Mouse (Mus musculus): ENCODE measurements at regions not wholly inside any gene's neighbourhood (a gene's known extent, or its start where the extent isn't known, plus 50 kb on each side); places are given as distances from the start of the nearest gene placed in this dataset.

- DNase-seq = no peak
Measured at GRCm38 (mm10) chr14:47862556-47862955, 214.3 kb downstream of the Ktn1 start.

GRCm38 (mm10) chr14:47863067-47863466, 214.8 kb downstream of the Ktn1 start:
- DNase-seq = no peak

- DNase-seq = no peak
Measured at GRCm38 (mm10) chr14:47863701-47864100, 215.5 kb downstream of the Ktn1 start.

- no peak for DNase-seq
Measured at GRCm38 (mm10) chr14:47867017-47867416, 218.8 kb downstream of the Ktn1 start.

DNA sequence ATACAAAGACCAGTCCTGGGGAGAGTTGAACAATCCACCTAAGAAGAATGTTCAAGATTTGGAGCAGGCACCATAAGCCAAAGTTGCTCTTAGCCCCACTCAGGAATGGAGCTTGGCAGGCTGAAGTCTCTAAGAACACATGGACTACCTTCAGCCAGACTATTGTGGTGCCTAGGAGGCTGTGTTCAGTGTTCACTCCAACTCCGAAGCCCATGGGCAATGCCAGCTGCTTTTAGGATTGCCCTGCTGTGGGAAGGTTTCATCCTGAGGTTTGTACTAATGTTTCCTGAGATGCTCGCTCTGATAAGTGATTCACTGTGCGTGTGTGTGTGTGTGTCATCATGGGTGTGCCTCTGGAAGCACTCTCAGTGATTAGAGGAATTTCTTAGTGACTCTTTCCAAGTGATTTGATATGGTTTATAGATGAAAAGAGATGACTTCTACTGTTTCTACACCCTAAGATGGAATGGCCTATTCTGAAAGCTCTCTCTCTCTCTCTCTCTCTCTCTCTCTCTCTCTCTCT, 220.1 kb downstream of the Ktn1 start:
- DNase-seq = no peak

- no peak for DNase-seq
Measured at GRCm38 (mm10) chr14:47876585-47876984, 228.3 kb downstream of the Ktn1 start.

DNA sequence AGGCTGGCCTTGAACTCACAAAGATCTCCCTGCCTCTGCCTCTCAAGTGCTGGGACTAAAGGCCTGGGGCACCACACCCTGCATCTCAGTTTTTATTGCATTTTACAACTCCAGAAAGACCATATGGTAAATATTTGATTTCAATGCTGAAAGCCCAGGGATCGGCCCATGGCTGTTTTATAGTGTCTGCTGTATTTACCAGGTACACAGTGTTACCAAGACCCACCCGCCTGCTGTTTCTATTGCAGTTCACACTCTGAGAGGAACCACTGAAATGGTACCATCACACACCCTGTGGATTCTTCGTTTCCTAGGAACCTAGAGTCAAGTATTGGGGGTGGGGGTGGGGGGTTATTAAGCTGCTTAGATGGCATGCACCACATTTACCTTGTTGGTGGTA, 228.9 kb downstream of the Ktn1 start:
- DNase-seq = no peak

- no peak for DNase-seq
Measured at GRCm38 (mm10) chr14:47877771-47878443, 229.7 kb downstream of the Ktn1 start.

- DNase-seq = no peak
Measured at GRCm38 (mm10) chr14:47885326-47885725, 235.3 kb upstream of the Peli2 start.

DNA sequence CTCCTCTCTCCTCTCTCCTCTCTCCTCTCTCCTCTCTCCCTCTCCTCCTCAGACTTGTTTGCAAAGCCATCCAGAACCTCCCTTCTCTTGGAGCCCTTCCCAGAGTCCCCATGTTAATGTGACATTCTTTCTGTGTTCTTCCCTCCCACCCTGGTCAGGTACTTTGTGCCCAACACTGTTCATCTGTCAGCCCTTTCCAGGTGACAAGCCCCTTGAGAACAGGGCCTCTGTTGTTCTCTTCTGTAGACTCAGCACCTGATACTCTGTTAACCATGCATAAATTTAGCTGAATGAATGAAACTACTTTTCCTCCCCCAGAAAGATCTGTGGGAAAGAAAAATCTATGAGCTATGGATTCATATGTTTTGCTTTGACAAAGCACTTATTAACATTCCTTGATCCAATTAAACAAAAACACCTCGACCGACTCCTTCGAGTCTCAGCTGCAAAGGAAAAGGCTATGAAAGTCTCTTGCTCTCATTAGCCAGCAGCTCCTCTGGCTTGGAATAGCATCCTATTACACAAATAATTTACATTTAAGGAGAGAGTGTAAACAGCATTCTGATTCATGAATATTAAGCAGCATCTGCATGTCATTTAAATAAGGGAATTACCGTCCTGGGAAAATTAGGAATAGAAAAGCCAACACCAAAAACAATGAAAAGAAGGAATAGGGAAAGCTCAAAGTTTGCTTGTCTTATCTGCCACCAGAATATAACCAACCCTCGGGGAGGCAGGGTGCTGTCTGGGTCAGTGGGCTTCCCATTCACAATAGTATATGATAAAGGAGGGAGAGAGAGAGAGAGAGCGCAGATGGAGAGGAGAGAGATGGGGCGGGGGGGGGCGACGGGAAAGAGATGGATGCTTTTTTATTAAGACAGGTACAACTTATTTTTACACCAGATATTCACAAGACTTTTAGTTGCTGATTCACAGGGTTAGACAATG, 230.1 kb upstream of the Peli2 start:
- DNase-seq = no peak

DNA sequence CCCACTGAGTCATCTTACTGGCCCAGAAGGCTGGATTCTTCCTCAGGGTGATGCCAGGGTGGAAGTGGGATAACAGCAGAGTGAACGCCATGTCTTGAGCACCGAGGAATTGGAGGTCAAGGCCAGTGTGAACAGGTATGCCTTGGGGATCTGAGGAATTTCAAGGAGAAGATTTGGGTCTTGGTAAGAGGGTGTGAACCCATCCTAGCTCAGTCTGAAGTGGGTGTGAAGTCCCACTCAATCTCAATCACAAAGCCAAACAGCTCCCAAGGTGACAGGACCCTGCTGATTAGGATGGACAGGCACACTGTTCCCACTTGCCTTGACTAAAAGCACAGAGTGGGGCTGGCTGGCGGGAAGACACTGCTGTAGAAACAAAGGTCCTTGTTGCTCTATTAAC, 224.0 kb upstream of the Peli2 start:
- DNase-seq = no peak

GRCm38 (mm10) chr14:47897907-47898530, 222.6 kb upstream of the Peli2 start:
- no peak for DNase-seq

GRCm38 (mm10) chr14:47898605-47899004, 222.0 kb upstream of the Peli2 start:
- DNase-seq = no peak

- DNase-seq = no peak
Measured at GRCm38 (mm10) chr14:47905334-47905733, 215.3 kb upstream of the Peli2 start.

GRCm38 (mm10) chr14:47909129-47909528, 211.5 kb upstream of the Peli2 start:
- peak in 1 of 2 experiments; percentile 44 for DNase-seq

DNA sequence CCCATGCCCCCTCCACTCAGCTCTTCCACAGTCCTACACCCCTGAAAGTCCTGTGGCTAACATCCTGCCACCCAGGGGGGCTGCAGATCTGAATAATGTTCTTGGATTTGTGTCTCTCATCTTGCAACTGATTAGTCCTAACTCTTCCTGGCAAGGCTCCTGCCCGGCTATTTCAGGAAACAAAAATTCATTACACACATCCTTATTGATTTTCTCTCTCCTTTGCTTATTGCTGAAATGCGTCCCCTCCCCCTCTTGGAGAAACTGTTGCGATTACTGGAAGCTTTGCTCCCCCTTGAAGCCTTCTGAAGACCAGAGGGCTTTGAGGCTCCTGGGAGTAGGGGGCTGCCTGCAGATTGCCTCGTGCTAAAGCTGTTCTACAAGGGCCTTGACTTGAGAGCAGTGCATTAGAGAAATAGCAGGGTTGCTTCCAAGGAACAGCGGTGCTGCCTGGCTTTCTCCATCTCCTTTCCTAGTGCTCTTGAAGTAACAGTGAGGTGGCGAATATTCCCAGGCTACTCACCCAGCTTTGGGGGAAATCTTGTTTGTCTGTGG, 209.8 kb upstream of the Peli2 start:
- DNase-seq = no peak

GRCm38 (mm10) chr14:47911546-47912545, 208.8 kb upstream of the Peli2 start:
- DNase-seq = peak; percentile 72 to 91

DNA sequence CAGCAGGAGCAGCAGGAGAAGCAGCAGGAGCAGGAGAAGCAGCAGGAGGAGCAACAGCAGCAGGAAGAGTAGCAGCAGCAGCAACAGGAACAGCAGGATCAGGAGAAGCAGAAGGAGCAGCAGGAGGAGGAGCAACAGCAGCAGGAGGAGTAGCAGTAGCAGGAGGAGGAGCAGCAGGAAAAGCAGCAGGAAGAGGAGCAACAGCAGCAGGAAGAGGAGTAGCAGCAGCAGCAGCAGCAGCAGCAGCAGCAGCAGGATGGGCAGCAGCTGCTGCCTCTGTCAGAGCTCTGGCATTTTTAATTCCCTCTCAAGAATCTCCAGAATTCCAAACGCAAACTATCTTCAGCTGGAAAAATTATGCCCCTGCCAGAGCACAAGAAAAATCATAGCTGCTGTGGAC, 205.0 kb upstream of the Peli2 start:
- no peak for DNase-seq

GRCm38 (mm10) chr14:47920638-47921347, 199.8 kb upstream of the Peli2 start:
- DNase-seq = no peak

DNA sequence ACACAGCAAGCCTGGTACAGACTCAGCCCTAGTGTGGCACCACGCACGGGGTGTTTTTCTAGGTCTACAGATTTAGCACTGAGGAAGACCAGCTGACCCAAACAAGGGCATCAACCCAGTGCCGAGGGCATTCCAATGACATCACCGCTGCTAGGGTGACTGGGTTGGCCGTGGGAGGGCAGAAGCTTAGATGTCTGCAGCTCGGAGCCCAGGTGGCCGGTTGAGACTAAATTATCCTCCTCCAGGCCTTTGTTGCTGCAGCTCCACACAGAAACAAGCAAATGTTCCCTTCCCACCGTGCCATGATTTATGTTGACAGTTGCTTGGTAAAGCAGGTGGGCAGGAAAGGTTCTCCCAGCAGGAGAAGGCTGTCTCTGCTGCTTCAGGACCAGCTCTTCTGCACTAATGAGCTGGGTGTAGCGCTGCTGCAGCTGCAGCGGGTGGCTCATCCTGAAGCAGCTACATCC, 198.8 kb upstream of the Peli2 start:
- peak; percentile 33 to 77 for DNase-seq

GRCm38 (mm10) chr14:47926416-47926815, 194.2 kb upstream of the Peli2 start:
- no peak for DNase-seq
